Mouse (Mus musculus) small intestine, adult 2 months (tissue): Measurements from ENCODE around the gene Sept6. TPM values are rescaled to one million over a fixed set of nuclear protein-coding genes. Genes with fewer than 3 reads are reported as not detected.

Source experiments
- H3K27ac ChIP-seq: fragments of 200-500 bp; 2 replicates; pipeline ENCODE4 v1.5.1; 2012; ENCODE audit warnings: low read depth, low read length, control low read depth, inconsistent platforms; ENCODE audit not compliant: insufficient read depth
- H3K27me3 ChIP-seq: fragments of 200-500 bp; 2 replicates; pipeline ENCODE4 v1.6.1; 2012; ENCODE audit warnings: mild to moderate bottlenecking, moderate library complexity, low read length, inconsistent platforms; ENCODE audit not compliant: control insufficient read depth, insufficient read depth
- H3K36me3 ChIP-seq: fragments of 200-500 bp; 2 replicates; pipeline ENCODE4 v1.6.1; 2012; ENCODE audit warnings: mild to moderate bottlenecking, low read length, control low read depth, inconsistent platforms; ENCODE audit not compliant: control insufficient read depth, insufficient read depth
- H3K4me1 ChIP-seq: fragments of 200-500 bp; 2 replicates; pipeline ENCODE4 v1.6.1; 2012; ENCODE audit warnings: low read length, inconsistent platforms, mixed read lengths; ENCODE audit not compliant: control insufficient read depth, insufficient read depth, insufficient read length
- H3K4me3 ChIP-seq: fragments of 200-500 bp; 2 replicates; pipeline ENCODE4 v1.5.1; 2012; ENCODE audit warnings: low read depth, mild to moderate bottlenecking, control low read depth, inconsistent platforms, low read length, moderate library complexity
- CTCF ChIP-seq: fragments of 200-500 bp; IDR thresholded peaks from 2 replicates; pipeline ENCODE4 v1.5.1; 2012; ENCODE audit warnings: low read depth, mild to moderate bottlenecking, control low read depth, inconsistent platforms, low read length, moderate library complexity, mixed read lengths; ENCODE audit not compliant: insufficient replicate concordance, insufficient read length; ENCODE audit errors: extremely low read depth
- POLR2A ChIP-seq: fragments of 200-500 bp; IDR thresholded peaks from 2 replicates; pipeline ENCODE4 v1.6.1; 2012; ENCODE audit warnings: low read depth, mild to moderate bottlenecking, control low read depth, inconsistent platforms, low read length, moderate library complexity
- WGBS: fragments of 180-500 bp; shearing (Covaris S2); methylation state at CpG from one replicate; pipeline ENCODE4 v1.1.7; 2018; 5-methylcytosine and 5-hydroxymethylcytosine counted together
- polyA plus RNA-seq: library from polyadenylated mRNA; depleted of rRNA; stranded (reverse); fragments of >200 nt; gene quantifications from 2 replicates; pipeline ENCODE4 v1.2.3, GENCODE M21; 2012

Sept6 gene
- polyA plus RNA-seq, 1 experiment, result 4.0 TPM

GRCm38 (mm10) chrX:36989752-36990404 lies 1.7 kb downstream of the Sept6 start:
- 19% methylated on average over 8 of the region's 11 CpGs for WGBS
- no peak for TF ChIP-seq POLR2A
- TF ChIP-seq CTCF, result no peak
- no peak overlapping the region for H3K27ac ChIP-seq
- H3K36me3 ChIP-seq, result no peaks in the 10 kb centered on the region
- no peaks in the 10 kb centered on the region for H3K27me3 ChIP-seq
- H3K4me3 ChIP-seq, result peak overlapping the region; percentile 82
- 0 out of 2 replicates have a peak, but pooled peaks cover 3% of the 10 kb centered on the region for H3K4me1 ChIP-seq

DNA sequence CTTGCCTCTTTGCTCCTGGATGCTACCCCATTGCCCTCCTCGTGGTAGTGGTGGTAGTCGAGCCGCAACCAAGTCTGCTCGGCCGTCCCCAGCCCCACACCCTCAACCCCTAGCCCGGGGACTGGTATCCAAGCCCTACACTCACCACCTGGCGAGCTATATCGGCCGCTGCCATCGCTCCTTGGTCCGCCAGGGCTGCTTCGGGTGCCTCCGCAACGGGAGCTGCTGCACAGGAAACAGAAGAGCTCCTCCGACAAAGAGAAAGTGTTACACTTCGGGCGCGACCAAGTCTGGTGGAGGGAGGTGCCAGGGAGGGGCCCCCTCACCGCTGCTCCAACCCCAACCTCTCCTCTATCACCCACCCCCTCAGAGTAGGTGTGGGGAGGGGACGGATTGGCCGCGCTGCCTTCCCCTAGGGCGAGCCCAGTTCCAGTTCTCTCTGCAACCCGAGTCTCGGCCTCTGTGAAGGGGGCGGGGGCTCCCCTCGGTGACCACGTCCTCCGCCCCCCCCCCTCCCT lies 2.3 kb downstream of the Sept6 start:
- H3K36me3 ChIP-seq, result no peaks in the 10 kb centered on the region
- H3K27ac ChIP-seq, result no peak overlapping the region; the same call in 1 of the 2 replicates
- peak overlapping the region; percentile 82 for H3K4me3 ChIP-seq
- no peak for TF ChIP-seq POLR2A
- H3K27me3 ChIP-seq, result no peaks in the 10 kb centered on the region
- WGBS, result 13% methylated on average over 26 of the region's 29 CpGs
- 0 out of 2 replicates have a peak, but pooled peaks cover 3% of the 10 kb centered on the region for H3K4me1 ChIP-seq

GRCm38 (mm10) chrX:36988754-36989153 lies 2.8 kb downstream of the Sept6 start:
- 0 out of 2 replicates have a peak, but pooled peaks cover 3% of the 10 kb centered on the region for H3K4me1 ChIP-seq
- TF ChIP-seq CTCF (no peak), POLR2A (no peak)
- H3K36me3 ChIP-seq, result no peaks in the 10 kb centered on the region
- H3K27ac ChIP-seq, result no peak overlapping the region
- H3K4me3 ChIP-seq, result peak overlapping the region; percentile 82
- WGBS, result 18% methylated on average over 20 of the region's 23 CpGs
- H3K27me3 ChIP-seq, result no peaks in the 10 kb centered on the region

- TF ChIP-seq POLR2A (no peak), CTCF (no peak)
- H3K27ac ChIP-seq, result no peak overlapping the region
- no peak overlapping the region for H3K4me3 ChIP-seq
These were observed 3.7 kb downstream of the Sept6 start for GRCm38 (mm10) chrX:36987851-36988250.

DNA sequence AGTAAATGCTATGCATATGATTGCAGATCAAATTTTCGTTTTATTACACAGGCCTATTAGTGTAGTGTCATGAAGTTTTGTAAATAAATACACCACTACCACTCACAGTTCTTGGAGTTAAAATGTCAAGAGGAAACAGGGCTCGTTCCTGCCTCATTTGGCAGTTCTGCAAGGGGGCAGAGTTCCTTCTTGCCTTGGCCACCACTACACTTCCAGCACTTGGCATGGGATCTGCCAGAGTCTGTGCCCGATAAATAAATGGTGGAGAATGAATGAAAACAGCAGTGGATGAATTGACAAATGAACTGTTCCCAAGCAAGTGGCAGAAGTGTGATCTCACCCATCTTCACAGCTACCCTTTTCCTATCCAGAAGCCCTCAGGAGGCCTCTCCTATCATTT lies 6.6 kb downstream of the Sept6 start:
- no peak for TF ChIP-seq POLR2A
- no peak for TF ChIP-seq CTCF
- Histone ChIP-seq H3K4me1 (0 out of 2 replicates have a peak, but pooled peaks cover 3% of the 10 kb centered on the region), H3K36me3 (no peaks in the 10 kb centered on the region), H3K27ac (no peak overlapping the region), H3K4me3 (no peak overlapping the region), H3K27me3 (no peaks in the 10 kb centered on the region)
- 36% methylated on average over 3 of the region's 3 CpGs for whole genome bisulfite sequencing

More at GRCm38 (mm10) chrX:36987851-36988250, 3.7 kb downstream of the Sept6 start:
- H3K36me3 ChIP-seq, result no peaks in the 10 kb centered on the region
- WGBS, result 68% methylated on average over 4 of the region's 4 CpGs
- H3K27me3 ChIP-seq, result no peaks in the 10 kb centered on the region
- H3K4me1 ChIP-seq, result 0 out of 2 replicates have a peak, but pooled peaks cover 3% of the 10 kb centered on the region

DNA sequence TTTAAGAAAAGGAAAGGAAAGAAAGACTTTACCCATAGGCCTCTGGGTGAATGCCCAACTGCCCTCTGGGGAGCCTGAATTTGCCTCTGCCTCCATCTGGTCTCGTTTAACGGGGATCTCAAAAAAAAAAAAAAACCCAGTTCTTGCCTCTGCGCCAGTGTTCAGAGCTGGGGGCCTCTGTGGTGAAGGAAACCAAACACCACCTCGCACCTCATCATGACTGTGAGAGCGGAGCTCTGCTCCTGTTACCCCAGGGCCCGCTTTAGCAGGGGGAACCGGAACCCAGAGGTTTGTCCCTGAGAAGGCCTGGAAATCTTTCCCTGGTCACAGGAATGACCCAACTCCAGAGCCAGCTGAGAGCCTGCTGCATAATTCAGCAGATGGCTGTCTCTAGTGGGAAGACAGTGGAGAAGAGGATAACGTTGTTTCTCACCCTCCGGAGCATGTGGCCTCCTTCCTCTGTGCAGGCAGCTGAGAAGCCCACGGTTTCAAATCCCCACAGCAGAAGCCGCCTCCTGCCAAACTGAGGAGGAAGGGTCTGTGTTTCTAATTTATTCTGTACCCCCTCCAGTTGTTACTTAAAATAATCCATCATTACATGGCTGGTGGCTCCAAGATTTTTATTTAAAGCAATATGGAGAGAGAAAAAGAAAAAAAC lies 7.8 kb downstream of the Sept6 start:
- H3K36me3 ChIP-seq, result no peaks in the 10 kb centered on the region
- 0 out of 2 replicates have a peak, but pooled peaks cover 3% of the 10 kb centered on the region for H3K4me1 ChIP-seq
- 67% methylated on average over 11 of the region's 11 CpGs for WGBS
- peak overlapping the region; percentile 59 for H3K27ac ChIP-seq
- TF ChIP-seq CTCF (no peak), POLR2A (no peak)
- no peak overlapping the region for H3K4me3 ChIP-seq
- H3K27me3 ChIP-seq, result no peaks in the 10 kb centered on the region

DNA sequence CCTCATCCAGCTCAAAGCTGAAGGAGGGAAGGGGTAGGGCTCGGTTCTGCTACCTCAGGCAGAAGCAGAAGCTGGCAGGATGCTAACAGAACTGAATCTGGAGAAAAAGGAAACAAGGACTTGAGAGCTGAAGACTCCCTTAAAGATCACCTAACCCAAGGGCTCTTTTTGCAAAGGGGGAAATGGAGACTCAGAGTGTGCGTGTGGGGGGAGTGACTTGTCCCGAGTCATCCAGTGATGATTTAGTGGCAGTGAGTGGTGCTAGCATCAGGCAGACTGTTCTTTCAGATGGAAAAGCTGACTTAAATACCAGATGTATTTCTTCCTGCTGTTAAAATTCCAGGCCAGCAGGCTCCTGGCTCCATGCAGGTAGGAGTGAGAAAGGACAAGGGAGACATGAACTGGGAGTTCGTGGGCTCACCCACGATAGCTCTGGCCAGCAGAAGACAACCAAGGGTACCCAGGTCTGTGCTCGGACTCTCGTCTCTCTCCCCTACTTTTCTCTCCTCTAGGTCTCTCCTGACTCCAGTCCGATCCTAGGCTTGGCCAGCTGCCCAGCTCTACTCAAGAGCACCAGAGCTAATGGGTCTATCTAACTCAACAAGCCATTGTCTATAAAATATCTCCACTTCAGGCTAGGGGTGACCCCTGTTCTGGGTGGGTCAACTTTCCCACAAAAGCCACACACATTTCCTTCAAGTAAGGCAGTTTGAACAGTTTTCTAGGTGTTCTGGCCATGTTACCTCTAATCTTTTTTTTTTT lies 8.5 kb downstream of the Sept6 start:
- H3K4me3 ChIP-seq, result no peak overlapping the region
- TF ChIP-seq POLR2A (no peak), CTCF (no peak)
- no peaks in the 10 kb centered on the region for H3K36me3 ChIP-seq
- no peak overlapping the region for H3K27ac ChIP-seq
- H3K27me3 ChIP-seq, result no peaks in the 10 kb centered on the region
- 68% methylated on average over 8 of the region's 8 CpGs for WGBS
- H3K4me1 ChIP-seq, result no peaks in the 10 kb centered on the region
